Mouse (Mus musculus) testis, adult 2 months (tissue): ENCODE data around the gene Cpsf2.
"Not testable (repeated sequence)": the region's sequence is repeated elsewhere in the genome, so short reads cannot be mapped to it uniquely, and the experiment has no call there.

Source experiments
- CTCF ChIP-seq: fragments of 200-500 bp; IDR thresholded peaks from 2 replicates; pipeline ENCODE4 v1.5.1; 2012; ENCODE audit warnings: low read depth, mild to moderate bottlenecking, inconsistent platforms, low read length, moderate library complexity; ENCODE audit not compliant: control insufficient read depth, insufficient read depth, insufficient replicate concordance
- POLR2A ChIP-seq: fragments of 200-500 bp; IDR thresholded peaks from 2 replicates; pipeline ENCODE4 v1.6.1; 2012; ENCODE audit warnings: low read depth, mild to moderate bottlenecking, inconsistent platforms, low read length, moderate library complexity; ENCODE audit not compliant: control insufficient read depth

- TF ChIP-seq CTCF, POLR2A: not testable (repeated sequence)
Observed at GRCm38 (mm10) chr12:101955821-101956220, 20.0 kb upstream of the Cpsf2 start.
